Mouse (Mus musculus) left cerebral cortex, adult 18-20 months (tissue): ENCODE data around the gene Zfp335. TPM values are rescaled to one million over a fixed set of nuclear protein-coding genes. Genes with fewer than 3 reads are reported as not detected.
A peak's percentile ranks its signal among the peaks of the same experiment; 100 is the strongest.

Experiments used
- DNase-seq, 2 experiments: peaks; one replicate each; pipeline ENCODE4 v3.0.0; 2021 to 2022; ENCODE audit warnings: low spot score in 2 of 2, mixed read lengths in 1 of 2
- total RNA-seq, 2 experiments: library from RNA; stranded (reverse); gene quantifications; 2 replicates each; pipeline ENCODE4 v1.2.3; 2021

Zfp335 gene
- total RNA-seq, 2 experiments from 2014 or later, result 25.0 to 25.1 TPM

GRCm38 (mm10) chr2:164930706-164931581 lies 19.4 kb upstream of the Zfp335 start:
- DNase-seq, result no peak

DNA sequence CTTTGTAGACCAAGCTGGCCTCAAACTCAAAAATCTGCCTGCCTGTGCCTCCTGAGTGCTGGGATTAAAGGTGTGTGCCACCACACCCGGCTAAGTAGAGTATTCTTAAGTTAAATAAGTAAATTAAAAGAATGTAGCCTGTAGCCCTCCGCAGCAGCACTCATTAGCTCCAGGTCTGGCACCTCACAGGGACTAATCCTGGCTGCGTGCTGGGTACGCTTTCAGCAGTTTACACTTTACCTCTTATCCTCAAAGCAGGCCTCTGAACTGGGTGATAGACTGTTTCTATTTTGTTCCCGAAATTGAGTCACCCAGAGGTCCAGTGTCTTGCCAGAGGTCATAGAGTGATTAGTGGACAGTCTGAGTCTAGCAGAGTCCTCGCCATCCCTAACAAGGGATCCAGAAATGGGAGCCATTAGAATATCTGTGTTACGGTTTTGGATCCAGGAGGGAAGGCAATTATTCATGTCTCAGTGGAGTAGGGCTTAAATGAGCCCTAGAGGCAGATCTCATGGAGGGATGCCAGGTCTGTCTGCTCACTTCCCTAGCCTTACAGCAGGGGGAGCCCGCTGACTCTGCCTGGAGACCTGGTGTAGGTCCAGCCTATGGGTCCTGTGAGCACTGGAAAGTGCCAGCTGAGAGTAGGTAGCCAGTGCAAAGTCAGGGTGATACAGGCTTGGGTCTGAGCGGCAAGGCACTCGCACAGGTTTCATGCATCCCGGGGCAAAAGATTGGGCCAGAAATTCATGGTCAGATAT lies 12.7 kb upstream of the Zfp335 start:
- DNase-seq, result peak; percentile 90 to 93

DNA sequence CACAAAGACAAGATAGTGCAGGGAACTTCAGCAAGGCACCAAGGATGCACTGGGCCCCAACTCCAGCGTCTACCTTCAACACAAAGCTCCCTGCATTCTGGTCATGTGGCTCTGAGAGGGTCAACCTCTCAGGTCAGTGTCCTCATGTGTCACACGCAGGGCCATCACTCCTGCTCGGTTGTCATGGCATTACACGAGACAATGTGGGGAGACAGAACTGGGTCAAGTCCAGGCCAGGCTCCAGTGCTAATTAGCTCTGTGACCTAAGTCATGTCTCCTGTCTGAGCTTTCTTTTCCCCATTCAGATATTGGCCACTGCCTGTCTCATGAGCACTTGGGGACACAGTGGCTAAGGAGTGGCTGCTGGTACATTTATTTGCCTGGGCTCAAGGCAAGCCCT lies 11.7 kb upstream of the Zfp335 start:
- no peak for DNase-seq

GRCm38 (mm10) chr2:164921984-164922383 lies 10.4 kb upstream of the Zfp335 start:
- no peak for DNase-seq

GRCm38 (mm10) chr2:164918325-164918724 lies 6.8 kb upstream of the Zfp335 start:
- DNase-seq, result no peak

DNA sequence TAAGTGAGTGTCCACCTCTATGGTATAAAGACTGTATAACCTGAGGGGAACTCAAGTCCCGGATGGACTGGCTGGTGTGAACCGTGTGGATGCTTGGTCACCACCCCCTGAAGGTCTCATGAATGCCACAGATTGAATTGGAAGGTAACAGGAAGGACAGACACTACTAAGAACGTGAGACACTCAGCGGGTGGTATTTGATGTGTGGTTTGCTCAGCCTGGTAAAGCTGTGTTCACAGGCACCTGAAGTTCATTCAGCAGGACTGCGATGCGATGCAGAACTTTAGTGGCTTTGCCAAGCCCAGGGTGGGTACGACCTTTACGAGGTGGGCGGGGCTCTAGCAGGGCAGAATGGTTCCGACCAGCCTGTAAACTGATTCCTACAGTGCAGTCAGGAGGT lies 5.8 kb upstream of the Zfp335 start:
- DNase-seq, result no peak

- DNase-seq, result no peak
Observed at GRCm38 (mm10) chr2:164916820-164917219, 5.3 kb upstream of the Zfp335 start.

DNA sequence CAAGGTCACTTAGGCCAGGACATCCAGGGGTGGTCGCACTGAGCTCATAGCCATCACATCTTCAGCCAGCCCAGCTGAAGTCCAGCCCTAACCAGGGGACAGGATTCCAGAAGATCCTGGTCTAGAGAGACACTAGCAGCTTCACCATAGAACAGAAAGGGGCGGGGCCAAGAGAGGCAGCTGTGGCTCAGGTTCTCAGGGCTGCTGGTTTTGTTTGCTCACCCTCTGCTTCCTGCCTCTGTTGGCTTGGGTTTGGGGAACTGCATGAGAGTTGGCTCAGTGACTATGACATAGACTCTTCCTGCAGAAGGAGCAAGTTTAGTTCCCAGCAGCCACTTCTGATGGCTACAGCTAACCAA lies 1.9 kb upstream of the Zfp335 start:
- DNase-seq, result no peak

DNA sequence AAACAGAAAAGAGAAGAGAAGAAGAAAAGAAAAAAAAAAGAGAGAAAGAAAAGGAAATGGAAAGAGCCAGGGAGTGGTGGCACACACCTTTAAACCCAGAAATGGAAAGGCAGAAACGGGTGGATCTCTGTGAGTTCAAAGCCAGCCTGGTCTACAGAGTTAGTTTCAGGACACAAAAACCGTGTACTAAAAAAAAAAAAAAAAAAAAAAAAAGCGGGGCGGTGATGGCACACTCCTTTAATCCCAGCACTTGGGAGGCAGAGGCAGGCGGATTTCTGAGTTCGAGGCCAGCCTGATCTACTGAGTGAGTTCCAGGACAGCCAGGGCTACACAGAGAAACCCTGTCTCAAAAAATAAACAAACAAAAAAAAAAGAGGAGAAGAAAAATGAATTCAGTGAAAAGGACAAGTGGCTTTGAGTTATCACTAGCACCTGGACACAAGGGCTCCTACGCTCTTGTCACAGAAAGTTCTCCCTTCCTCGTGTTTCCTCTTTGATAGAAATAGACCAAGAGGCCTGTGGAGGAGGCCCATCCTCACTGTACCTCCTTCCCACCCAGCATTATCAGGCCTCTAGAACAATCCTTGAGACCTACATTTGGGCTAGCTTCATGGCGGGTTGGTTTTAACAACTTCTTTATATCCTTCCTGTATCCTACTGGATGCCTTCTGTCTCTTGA lies 1.3 kb upstream of the Zfp335 start:
- DNase-seq, result no peak

- peak; percentile 37 to 56 for DNase-seq
Observed at GRCm38 (mm10) chr2:164912151-164912550, 594 bp upstream of the Zfp335 start.

GRCm38 (mm10) chr2:164910360-164911061 lies 1.0 kb downstream of the Zfp335 start:
- peak in 1 of 2 experiments; percentile 41 for DNase-seq

DNA sequence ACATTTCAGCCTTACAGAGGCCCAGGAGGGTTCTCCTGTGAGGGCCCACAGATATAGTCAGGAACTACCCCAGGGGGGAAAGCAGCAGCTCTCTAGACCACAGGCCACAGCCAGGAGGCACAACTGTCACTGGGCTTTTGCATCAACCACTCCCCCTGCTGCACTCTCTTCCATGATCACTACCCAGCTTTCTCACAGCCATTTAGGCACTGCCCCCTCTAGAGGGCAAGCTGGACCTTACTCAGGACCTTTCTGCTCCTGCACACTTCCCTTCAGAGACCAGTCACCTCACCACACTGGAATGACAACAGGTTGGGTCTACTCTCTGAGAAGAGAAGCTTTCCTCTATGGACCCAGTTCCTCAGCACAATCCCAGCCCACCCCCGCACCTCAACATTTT lies 2.0 kb downstream of the Zfp335 start:
- DNase-seq, result no peak

DNA sequence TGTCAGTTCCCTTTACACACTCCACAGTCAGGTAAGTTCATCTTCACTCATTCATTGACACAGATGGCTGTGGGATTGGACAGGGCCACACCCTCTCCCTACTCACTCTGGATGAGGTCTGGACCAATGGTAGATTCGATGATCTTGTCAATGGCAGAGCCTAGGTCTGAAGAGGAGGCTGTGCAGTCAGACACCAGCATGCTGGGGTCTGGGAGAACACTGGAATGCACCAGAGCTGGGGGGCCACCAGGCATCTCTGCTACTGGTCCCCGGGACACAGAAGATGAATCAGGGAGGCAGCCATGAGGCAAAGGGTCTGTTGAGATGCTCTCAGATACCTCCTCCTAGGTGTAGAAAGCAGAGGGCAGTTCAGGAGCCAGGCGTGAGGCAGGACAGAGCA lies 2.5 kb downstream of the Zfp335 start:
- DNase-seq, result no peak

DNA sequence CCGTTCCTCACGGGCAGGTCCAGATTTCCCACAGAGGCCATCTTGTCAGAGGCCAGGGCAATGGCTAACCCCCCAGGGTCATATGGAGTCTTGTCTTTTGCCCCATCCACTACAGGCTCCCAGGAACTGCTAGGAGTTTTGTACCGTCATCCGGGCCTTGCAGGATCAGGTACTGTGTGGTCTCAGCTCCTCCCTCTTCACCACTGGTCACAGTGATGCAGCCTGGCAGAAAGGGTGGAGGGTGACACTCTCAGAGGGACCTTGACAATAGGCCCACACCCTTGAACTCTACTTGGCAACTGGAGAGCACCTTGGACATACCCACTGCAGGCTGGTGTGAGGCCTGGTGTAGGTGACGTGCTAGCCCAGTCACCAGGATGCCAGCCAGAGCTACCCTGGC lies 3.5 kb downstream of the Zfp335 start:
- DNase-seq, result no peak

GRCm38 (mm10) chr2:164907511-164907910 lies 4.0 kb downstream of the Zfp335 start:
- DNase-seq, result no peak

DNA sequence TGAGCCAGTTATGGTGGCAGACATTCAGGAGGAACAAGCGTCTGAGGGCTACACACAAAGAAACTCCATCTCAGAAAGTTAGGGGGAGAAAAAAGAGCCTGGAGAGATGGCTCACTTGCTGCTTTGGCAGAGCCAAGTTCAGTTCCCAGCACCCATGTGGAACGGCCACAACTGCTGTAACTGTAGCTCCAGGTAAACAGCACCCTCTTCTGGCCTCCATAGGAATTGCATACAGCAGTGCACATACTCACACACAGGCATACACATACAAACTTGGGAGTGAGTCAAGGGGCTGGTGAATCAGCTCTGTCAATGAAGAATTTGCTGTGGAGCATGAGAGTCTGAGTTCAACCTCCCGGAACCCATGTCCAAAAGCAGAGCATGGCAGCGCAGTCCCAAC lies 5.5 kb downstream of the Zfp335 start:
- no peak for DNase-seq

DNA sequence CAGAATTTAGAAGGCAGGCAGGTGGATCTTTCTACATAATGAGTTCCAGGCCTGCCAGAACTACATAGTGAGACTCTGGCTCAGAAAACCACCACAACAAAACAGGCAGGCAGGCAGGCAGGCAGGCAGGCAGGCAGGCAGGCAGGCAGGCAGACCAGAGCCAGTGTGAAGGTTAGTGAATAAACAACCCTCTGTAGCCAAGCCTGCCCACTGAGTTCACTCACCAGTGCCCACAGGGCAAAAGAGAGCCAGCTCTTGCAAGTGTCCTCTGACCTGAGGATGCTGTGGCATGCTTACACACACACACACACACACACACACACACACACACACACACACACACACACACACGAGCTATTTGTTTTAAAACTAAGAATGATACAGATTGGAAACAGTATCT lies 8.1 kb downstream of the Zfp335 start:
- no peak for DNase-seq

GRCm38 (mm10) chr2:164901380-164901779 lies 10.2 kb downstream of the Zfp335 start:
- DNase-seq, result no peak

GRCm38 (mm10) chr2:164899723-164900459 lies 11.7 kb downstream of the Zfp335 start:
- no peak for DNase-seq

DNA sequence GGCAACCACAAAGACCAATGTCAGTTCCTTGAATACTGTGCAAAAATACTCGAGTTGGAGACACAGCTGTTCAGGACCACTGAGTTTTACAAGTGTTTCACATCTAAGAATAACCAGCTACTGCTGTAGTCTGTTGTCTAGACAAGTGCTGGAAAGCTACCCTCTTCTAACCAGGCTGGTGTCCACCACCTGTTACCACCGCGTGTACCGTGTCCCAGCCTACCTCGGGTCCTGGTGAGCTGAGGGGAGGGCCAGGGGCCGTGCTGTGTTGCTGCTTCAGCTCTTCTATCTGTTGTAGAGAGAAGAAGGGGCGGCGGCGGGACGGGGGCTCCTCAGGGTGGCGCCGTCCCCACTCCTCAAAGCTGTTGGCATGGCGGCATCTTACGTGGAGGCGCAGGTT lies 12.5 kb downstream of the Zfp335 start:
- DNase-seq, result no peak

DNA sequence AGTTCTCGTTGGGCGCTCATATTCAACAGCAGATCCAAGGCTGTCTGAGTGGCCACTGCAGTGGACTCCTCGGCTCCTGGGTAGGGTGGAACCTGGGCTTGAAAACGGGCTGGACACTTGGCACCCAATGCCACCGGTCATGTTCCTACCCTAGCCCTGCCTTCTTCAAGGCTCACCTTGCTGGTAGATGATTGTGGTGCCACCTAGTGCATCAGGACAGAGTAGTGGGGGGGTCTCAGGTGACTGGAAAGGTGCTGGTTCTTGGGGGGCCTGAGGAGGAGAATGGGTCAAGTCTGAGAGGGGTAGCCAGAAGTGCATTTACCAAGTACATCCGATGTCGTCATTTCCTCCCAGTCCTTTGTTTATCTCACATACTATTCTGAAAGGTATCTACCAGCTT lies 13.5 kb downstream of the Zfp335 start:
- DNase-seq, result no peak
